Comparison of ENCODE assay signal across 19 mouse cellular contexts in genomic region chr5:149379861-149380260, GRCm38 (mm10). TPM values are rescaled to one million over a fixed set of nuclear protein-coding genes. Genes with fewer than 3 reads are reported as not detected.
A peak's percentile ranks its signal among the peaks of the same experiment; 100 is the strongest.
DNase-seq lines count a peak whose midpoint lies in the region; ATAC-seq and TF ChIP-seq lines count a peak whose summit lies in the region.
"Had no signal": no experiment of that assay in that cellular context is flagged by ENCODE, and none has a peak within 500 bp of the region (broad histone marks: within the 10 kb centered on the region; RNA-seq: fewer than 3 reads in every experiment).

No protein-coding gene starts in this region.

- no peak overlapping the region for H3K4me2 ChIP-seq in forebrain, postnatal 0 days (ENCODE audit: low read depth)
- peak overlapping the region; percentile 8; the same call in 1 of the 2 replicates for H3K4me2 ChIP-seq in midbrain, embryonic 12.5 days (replicated peaks)
- no peak overlapping the region for H3K4me2 ChIP-seq in stomach, postnatal 0 days (replicated peaks; ENCODE audit: low read depth)
- H3K4me2 ChIP-seq in liver, embryonic 12.5 days, result no peak overlapping the region

- H3K4me3 ChIP-seq in left cerebral cortex, adult 2 months, result no peak overlapping the region
- no peak overlapping the region for H3K4me3 ChIP-seq in forebrain, postnatal 0 days (ENCODE audit: low read depth, low read length)
- no peak overlapping the region for H3K4me3 ChIP-seq in midbrain, embryonic 12.5 days
- H3K4me3 ChIP-seq in stomach, postnatal 0 days (ENCODE audit: low read depth, low read length), result no peak overlapping the region
- no peak overlapping the region for H3K4me3 ChIP-seq in liver, embryonic 12.5 days
- H3K4me3 ChIP-seq: myocyte had no signal

- WGBS in forebrain, postnatal 0 days, result 70% methylated on average over 8 of the region's 8 CpGs
- 67% methylated on average over 8 of the region's 8 CpGs for WGBS in midbrain, embryonic 12.5 days
- 88% methylated on average over 8 of the region's 8 CpGs for WGBS in stomach, postnatal 0 days
- WGBS in liver, embryonic 12.5 days (ENCODE audit: insufficient replicate concordance), result 77% methylated on average over 8 of the region's 8 CpGs

- H3K27ac ChIP-seq in left cerebral cortex, adult 2 months, result peak overlapping the region; percentile 81; the same call in 1 of the 2 replicates
- peak overlapping the region; percentile 82 for H3K27ac ChIP-seq in forebrain, postnatal 0 days (ENCODE audit: low read depth, low read length)
- H3K27ac ChIP-seq in midbrain, embryonic 12.5 days (replicated peaks), result peak overlapping the region; percentile 86
- H3K27ac ChIP-seq in stomach, postnatal 0 days (replicated peaks), result peak overlapping the region; percentile 30
- H3K27ac ChIP-seq in liver, embryonic 12.5 days, result no peak overlapping the region

- no peaks in the 10 kb centered on the region for H3K36me3 ChIP-seq in forebrain, postnatal 0 days (ENCODE audit: insufficient read depth)
- no peaks in the 10 kb centered on the region for H3K36me3 ChIP-seq in midbrain, embryonic 12.5 days
- H3K36me3 ChIP-seq in stomach, postnatal 0 days (ENCODE audit: control insufficient read depth, insufficient read depth, low read length), result no peaks in the 10 kb centered on the region
- H3K36me3 ChIP-seq in liver, embryonic 12.5 days, result no peaks in the 10 kb centered on the region
- H3K36me3 ChIP-seq: G1E had no signal

- H3K4me1 ChIP-seq in forebrain, postnatal 0 days (ENCODE audit: insufficient read depth), result peaks cover 27% of the 10 kb centered on the region
- H3K4me1 ChIP-seq in midbrain, embryonic 12.5 days, result peaks cover 55% of the 10 kb centered on the region
- peaks cover 9% of the 10 kb centered on the region; the same call in 1 of the 2 replicates for H3K4me1 ChIP-seq in stomach, postnatal 0 days (replicated peaks; ENCODE audit: control insufficient read depth, insufficient read depth)
- H3K4me1 ChIP-seq in liver, embryonic 12.5 days, result peaks cover 31% of the 10 kb centered on the region

- no peak for DNase-seq in left cerebral cortex, adult 2 months (ENCODE audit: extremely low spot score in 1 of 2, low spot score in 2 of 2)
- no peak for DNase-seq in left cerebral cortex, adult 8-10 months (ENCODE audit: low spot score in 2 of 2)
- no peak for DNase-seq in forebrain, postnatal 0 days
- DNase-seq in stomach, postnatal 0 days (ENCODE audit: low spot score), result no peak
- no peak for DNase-seq in spleen, postnatal 4 days (ENCODE audit: low spot score in 2 of 2)
- DNase-seq in heart, adult 11 months, result no peak
- DNase-seq: B cell, adult 2 months; kidney, adult 18-20 months; lung, postnatal 4 days had no signal

- H3K9ac ChIP-seq in forebrain, postnatal 0 days, result no peak overlapping the region
- H3K9ac ChIP-seq in midbrain, embryonic 12.5 days (replicated peaks), result peak overlapping the region; percentile 8; the same call in 1 of the 2 replicates
- H3K9ac ChIP-seq in stomach, postnatal 0 days (ENCODE audit: low read length), result no peak overlapping the region
- H3K9ac ChIP-seq in liver, embryonic 12.5 days, result no peak overlapping the region

- no peaks in the 10 kb centered on the region for H3K9me3 ChIP-seq in forebrain, postnatal 0 days (ENCODE audit: low read length)
- H3K9me3 ChIP-seq in midbrain, embryonic 12.5 days, result 0 out of 2 replicates have a peak, but pooled peaks cover 9% of the 10 kb centered on the region
- H3K9me3 ChIP-seq in stomach, postnatal 0 days (ENCODE audit: control insufficient read depth, low read length), result no peaks in the 10 kb centered on the region
- no peaks in the 10 kb centered on the region for H3K9me3 ChIP-seq in liver, embryonic 12.5 days (replicated peaks)

- no peak for ATAC-seq in forebrain, postnatal 0 days
- peak; percentile 39 for ATAC-seq in midbrain, embryonic 12.5 days (ENCODE audit: low FRiP score, low read depth)
- ATAC-seq in stomach, postnatal 0 days (ENCODE audit: low FRiP score, low TSS enrichment), result no peak
- ATAC-seq in liver, embryonic 12.5 days, result no peak

- intact Hi-C loops in left cerebral cortex, adult 2 months (cut with DNase I), result loop anchor here (2.0 kb wide), 1 partner anchor 25 kb away; no protein-coding TSS in a partner anchor

- TF ChIP-seq CTCF in left cerebral cortex, adult 2 months (IDR thresholded peaks at IDR 0.05), result no peak
- TF ChIP-seq CTCF in forebrain, postnatal 0 days (IDR thresholded peaks at IDR 0.05; ENCODE audit: low read depth), result no peak
- TF ChIP-seq CTCF in stomach, postnatal 0 days (IDR thresholded peaks at IDR 0.05; ENCODE audit: low read depth), result no peak

- H3K27me3 ChIP-seq in forebrain, postnatal 0 days (ENCODE audit: insufficient read depth, low read length), result no peaks in the 10 kb centered on the region
- peaks cover 2% of the 10 kb centered on the region; the same call in 1 of the 2 replicates for H3K27me3 ChIP-seq in midbrain, embryonic 12.5 days
- no peaks in the 10 kb centered on the region for H3K27me3 ChIP-seq in stomach, postnatal 0 days (ENCODE audit: control insufficient read depth, insufficient read depth, low read length)
- H3K27me3 ChIP-seq in liver, embryonic 12.5 days (replicated peaks), result 0 out of 2 replicates have a peak, but pooled peaks cover 3% of the 10 kb centered on the region

- TF ChIP-seq EP300 in stomach, postnatal 0 days (optimal IDR thresholded peaks at IDR 0.05), result no peak

RNA-seq across cellular contexts. Expression of gene Medag, which starts 31.7 kb away (rescaled TPM):
- total RNA-seq in left cerebral cortex, adult 2 months (2021), result 10 to 100 TPM; 17.1 to 19.1 TPM
- 10 to 100 TPM; 12.1 to 17.6 (median 15.0) TPM for total RNA-seq in left cerebral cortex, adult 8-10 months (2022)
- 1.7 and 2.1 TPM in 2 replicates for total RNA-seq in forebrain, postnatal 0 days (2014; rRNA removed)
- 1.1 and 1.8 TPM in 2 replicates for polyA plus RNA-seq in forebrain, postnatal 0 days (2015; fragmentation: Nextera tagmentation; extraction: Ambion mirVana)
- polyA plus RNA-seq in midbrain, embryonic 12.5 days (2016; fragmentation: Nextera tagmentation; extraction: Ambion mirVana), result 1.0 and 1.1 TPM in 2 replicates
- polyA plus RNA-seq in stomach, postnatal 0 days (2015; fragmentation: Nextera tagmentation; extraction: Ambion mirVana), result 3.4 and 4.1 TPM in 2 replicates
- 0.35 and 0.57 TPM in 2 replicates for polyA plus RNA-seq in liver, embryonic 12.5 days (2016; fragmentation: Nextera tagmentation; extraction: Ambion mirVana)
- polyA plus RNA-seq: G1E had no signal

RNA-seq across cellular contexts. Expression of gene Tex26, which starts 59.6 kb away (rescaled TPM):
- under 1 TPM in 1 of 2 experiments, not detected in 1; 0.77 TPM for total RNA-seq in left cerebral cortex, adult 2 months (2021)
- total RNA-seq in left cerebral cortex, adult 8-10 months (2022), result 1 to 10 TPM in 1 of 4 experiments, under 1 TPM in 3; 0.32 to 1.6 (median 0.80) TPM
- 0.14 and 2.8 TPM in 2 replicates for total RNA-seq in forebrain, postnatal 0 days (2014; rRNA removed)
- polyA plus RNA-seq in forebrain, postnatal 0 days (2015; fragmentation: Nextera tagmentation; extraction: Ambion mirVana), result 1.5 and 1.8 TPM in 2 replicates
- 1.1 and 1.7 TPM in 2 replicates for polyA plus RNA-seq in midbrain, embryonic 12.5 days (2016; fragmentation: Nextera tagmentation; extraction: Ambion mirVana)
- 0.27 and 0.61 TPM in 2 replicates for polyA plus RNA-seq in stomach, postnatal 0 days (2015; fragmentation: Nextera tagmentation; extraction: Ambion mirVana)
- 0.13 and 0.18 TPM in 2 replicates for polyA plus RNA-seq in liver, embryonic 12.5 days (2016; fragmentation: Nextera tagmentation; extraction: Ambion mirVana)
- total RNA-seq: adrenal gland, postnatal 36 days; heart, postnatal 10 days; left cerebral cortex, postnatal 25 days had no signal
- polyA plus RNA-seq: G1E; gonadal fat pad, adult 2 months; liver, embryonic 16.5 days; small intestine, adult 2 months had no signal
